Mouse (Mus musculus) hindbrain, embryonic 14.5 days (tissue): ENCODE measurements around the gene Rasl11b. TPM values are rescaled to one million over a fixed set of nuclear protein-coding genes. Genes with fewer than 3 reads are reported as not detected.

ENCODE experiments used
- ATAC-seq: fragments of 200-750 bp; cut with Nextera tagmentation; 2 replicates; pipeline ENCODE4 v1.8.0; 2017; ENCODE audit warnings: moderate number of reproducible peaks, mild to moderate bottlenecking, moderate TSS enrichment, moderate library complexity; ENCODE audit not compliant: low FRiP score
- DNase-seq: peaks from one replicate; pipeline ENCODE4 v3.0.0-alpha.2; 2015; ENCODE audit warnings: low spot score
- H3K27ac ChIP-seq: fragments of 300-500 bp; sonication (generic); 2 replicates; pipeline ENCODE4 v1.5.1; 2014; ENCODE audit warnings: mild to moderate bottlenecking, moderate library complexity
- H3K27me3 ChIP-seq: fragments of 300-500 bp; sonication (generic); 2 replicates; pipeline ENCODE4 v1.6.1; 2014; ENCODE audit warnings: mild to moderate bottlenecking, low read length, mixed read lengths; ENCODE audit not compliant: control insufficient read depth, insufficient read depth
- H3K36me3 ChIP-seq: fragments of 300-500 bp; sonication (generic); replicated peaks from 2 replicates; pipeline ENCODE4 v1.6.1; 2014; ENCODE audit not compliant: control insufficient read depth, insufficient read depth
- H3K4me1 ChIP-seq: fragments of 300-500 bp; sonication (generic); replicated peaks from 2 replicates; pipeline ENCODE4 v1.6.1; 2014; ENCODE audit warnings: antibody characterized with exemption, low read length, mixed read lengths; ENCODE audit not compliant: control insufficient read depth, insufficient read depth
- H3K4me2 ChIP-seq: fragments of 300-500 bp; sonication (generic); replicated peaks from 2 replicates; pipeline ENCODE4 v1.6.1; 2014; ENCODE audit warnings: mild to moderate bottlenecking, moderate library complexity
- H3K4me3 ChIP-seq: fragments of 300-500 bp; sonication (generic); replicated peaks from 2 replicates; pipeline ENCODE4 v1.5.1; 2014; ENCODE audit warnings: mild to moderate bottlenecking, low read length
- H3K9ac ChIP-seq: fragments of 300-500 bp; sonication (generic); 2 replicates; pipeline ENCODE4 v1.6.1; 2014
- H3K9me3 ChIP-seq: fragments of 300-500 bp; sonication (generic); 2 replicates; pipeline ENCODE4 v1.6.1; 2016; ENCODE audit warnings: low read length; ENCODE audit not compliant: control insufficient read depth
- WGBS: fragments of 180-500 bp; shearing (Covaris S2); extraction: QIAGEN DNeasy Blood & Tissue Kit; methylation state at CpG from one replicate; pipeline ENCODE4 v1.1.7; 2014; 5-methylcytosine and 5-hydroxymethylcytosine counted together
- polyA plus RNA-seq: library from polyadenylated mRNA; unstranded; fragments of >200 nt; fragmentation: Nextera tagmentation; extraction: Ambion mirVana; gene quantifications from 2 replicates; pipeline ENCODE4 v1.2.1, GENCODE M21; 2014

Gene Rasl11b
- polyA plus RNA-seq, 1 experiment from 2014 or later, result 15.4 TPM

DNA sequence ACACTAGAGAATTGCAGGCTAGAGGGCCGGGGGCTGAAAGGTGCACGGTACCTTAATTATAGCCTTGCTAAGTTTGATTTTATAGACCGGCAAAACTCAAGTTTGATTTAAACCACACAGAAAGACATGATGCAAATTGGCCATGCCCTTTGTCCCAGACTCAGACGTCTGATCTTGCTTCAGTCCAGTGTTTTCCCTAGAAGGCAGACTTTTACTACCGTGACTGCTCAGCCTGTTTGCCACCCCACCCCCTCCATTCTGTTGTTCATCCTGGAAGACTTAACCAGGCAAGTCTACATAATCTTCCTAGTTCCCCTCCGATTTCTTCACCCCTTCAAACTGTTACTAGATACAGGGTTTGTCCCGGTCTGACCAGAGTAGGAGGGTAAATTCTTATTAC lies 1.5 kb upstream of the Rasl11b start:
- peaks cover 3% of the 10 kb centered on the region; the same call in 1 of the 2 replicates for H3K27me3 ChIP-seq
- no peaks in the 10 kb centered on the region for H3K9me3 ChIP-seq
- ATAC-seq (no peak), DNase-seq (no peak)
- H3K36me3 ChIP-seq, result no peaks in the 10 kb centered on the region
- no peak overlapping the region for H3K27ac ChIP-seq
- no peak overlapping the region for H3K4me3 ChIP-seq
- H3K9ac ChIP-seq, result no peak overlapping the region
- WGBS, result 47% methylated on average over 7 of the region's 7 CpGs
- peaks cover 19% of the 10 kb centered on the region; the same call in 1 of the 2 replicates for H3K4me1 ChIP-seq
- H3K4me2 ChIP-seq, result no peak overlapping the region

DNA sequence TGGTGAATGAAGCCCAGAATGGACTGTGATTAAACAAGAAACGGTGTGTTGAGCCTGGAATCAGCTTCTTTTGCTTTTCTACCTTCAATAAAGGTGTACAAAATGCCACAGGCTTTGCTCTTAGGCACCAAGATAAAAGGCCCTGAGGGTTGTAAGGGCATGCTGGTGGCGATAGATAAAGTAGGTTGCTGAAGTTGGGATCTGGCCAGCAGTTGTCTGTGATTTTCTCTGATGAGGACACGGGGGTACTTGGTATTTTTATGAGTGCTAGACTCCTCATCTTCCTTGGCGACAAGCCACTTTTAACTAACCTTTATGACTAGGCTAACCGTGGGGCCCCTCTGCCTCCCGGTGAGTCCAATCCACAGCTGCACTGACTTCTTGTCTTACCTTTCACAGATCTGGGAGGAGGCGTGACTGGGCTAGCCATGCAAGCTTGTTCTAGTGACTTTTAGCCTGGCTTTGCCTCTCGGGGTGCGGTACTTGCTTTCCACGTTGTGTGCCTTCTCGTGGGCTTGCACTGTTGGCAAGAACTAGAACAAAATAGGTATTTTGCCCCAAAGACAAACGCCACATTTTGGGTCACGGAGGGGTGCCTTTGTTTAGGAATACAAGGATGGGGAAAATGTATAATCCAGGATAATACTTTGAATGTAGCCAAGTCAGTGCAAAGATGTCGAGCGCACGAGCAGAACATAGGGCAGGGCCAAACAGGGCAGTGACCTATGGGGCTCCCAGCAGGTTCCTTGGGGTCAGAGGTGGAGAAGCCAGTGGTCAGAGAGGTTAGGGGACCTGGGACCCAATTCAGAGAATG lies 852 bp upstream of the Rasl11b start:
- Histone ChIP-seq H3K27me3 (peaks cover 3% of the 10 kb centered on the region; the same call in 1 of the 2 replicates), H3K9ac (peak overlapping the region; percentile 67), H3K4me3 (peak overlapping the region; percentile 59), H3K36me3 (no peaks in the 10 kb centered on the region), H3K27ac (no peak overlapping the region), H3K4me1 (peaks cover 19% of the 10 kb centered on the region; the same call in 1 of the 2 replicates), H3K4me2 (peak overlapping the region; percentile 77), H3K9me3 (no peaks in the 10 kb centered on the region)
- ATAC-seq (peak; percentile 3; the same call in 1 of the 2 replicates), DNase-seq (no peak)
- WGBS, result 26% methylated on average over 16 of the region's 16 CpGs

GRCm38 (mm10) chr5:74195614-74196306 lies 674 bp downstream of the Rasl11b start:
- Histone ChIP-seq H3K9ac (peak overlapping the region; percentile 67), H3K4me2 (peak overlapping the region; percentile 77), H3K36me3 (no peaks in the 10 kb centered on the region), H3K9me3 (no peaks in the 10 kb centered on the region), H3K4me3 (peak overlapping the region; percentile 59), H3K4me1 (peaks cover 19% of the 10 kb centered on the region; the same call in 1 of the 2 replicates), H3K27me3 (peaks cover 3% of the 10 kb centered on the region; the same call in 1 of the 2 replicates), H3K27ac (peak overlapping the region; percentile 40; the same call in 1 of the 2 replicates)
- WGBS, result 2% methylated on average over 27 of the region's 27 CpGs
- ATAC-seq, result 0 out of 2 replicates have a peak, but pooled peaks have one; percentile 9
- DNase-seq, result no peak

DNA sequence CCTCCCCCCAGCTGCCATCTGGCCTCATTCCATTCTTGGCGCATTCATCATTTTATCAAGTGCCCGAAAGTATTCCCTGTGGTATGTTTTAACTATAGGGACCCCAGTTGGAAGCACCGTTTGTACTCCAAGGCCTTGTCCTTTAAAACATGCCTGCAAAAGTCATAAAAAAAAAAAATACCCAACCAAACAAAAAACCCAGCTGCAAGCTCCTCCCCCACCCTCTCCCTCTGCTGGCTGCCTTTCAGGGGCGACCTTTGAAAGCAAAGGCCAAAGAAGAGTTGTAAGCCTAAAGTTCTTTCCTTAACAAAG lies 1.2 kb downstream of the Rasl11b start:
- peaks cover 19% of the 10 kb centered on the region; the same call in 1 of the 2 replicates for H3K4me1 ChIP-seq
- no peak overlapping the region for H3K9ac ChIP-seq
- peaks cover 3% of the 10 kb centered on the region; the same call in 1 of the 2 replicates for H3K27me3 ChIP-seq
- ATAC-seq (no peak), DNase-seq (no peak)
- H3K27ac ChIP-seq, result no peak overlapping the region
- H3K36me3 ChIP-seq, result no peaks in the 10 kb centered on the region
- H3K9me3 ChIP-seq, result no peaks in the 10 kb centered on the region
- H3K4me2 ChIP-seq, result peak overlapping the region; percentile 77
- 3% methylated on average over 4 of the region's 4 CpGs for WGBS
- H3K4me3 ChIP-seq, result peak overlapping the region; percentile 59

- no peaks in the 10 kb centered on the region for H3K9me3 ChIP-seq
- ATAC-seq (no peak), DNase-seq (no peak)
- no peaks in the 10 kb centered on the region for H3K36me3 ChIP-seq
- peak overlapping the region; percentile 77 for H3K4me2 ChIP-seq
- H3K27ac ChIP-seq, result peak overlapping the region; percentile 30; the same call in 1 of the 2 replicates
- 65% methylated on average over 22 of the region's 22 CpGs for WGBS
- peaks cover 2% of the 10 kb centered on the region; the same call in 1 of the 2 replicates for H3K27me3 ChIP-seq
- H3K4me3 ChIP-seq, result no peak overlapping the region; the same call in 1 of the 2 replicates
- no peak overlapping the region for H3K9ac ChIP-seq
- H3K4me1 ChIP-seq, result peaks cover 23% of the 10 kb centered on the region; the same call in 1 of the 2 replicates
These were observed 2.6 kb downstream of the Rasl11b start for GRCm38 (mm10) chr5:74197541-74198330.

DNA sequence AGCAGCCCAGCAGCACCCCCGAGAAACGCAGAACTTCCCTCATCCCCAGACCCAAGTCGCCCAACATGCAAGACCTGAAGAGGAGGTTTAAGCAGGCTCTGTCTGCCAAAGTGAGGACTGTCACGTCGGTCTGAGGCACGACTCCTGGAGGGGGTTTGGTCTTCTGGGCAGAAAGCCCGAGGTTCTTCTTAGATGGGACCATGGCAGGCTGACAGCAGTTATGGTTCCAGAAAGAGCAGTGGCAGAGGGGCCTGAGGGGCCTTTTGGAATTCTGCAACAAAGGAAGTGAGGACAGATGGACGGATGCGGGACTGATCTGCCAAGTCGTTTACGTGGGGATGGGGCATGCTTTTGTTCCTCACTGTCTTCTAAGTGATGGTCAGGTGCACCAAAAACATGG lies 3.4 kb downstream of the Rasl11b start:
- Histone ChIP-seq H3K36me3 (no peaks in the 10 kb centered on the region), H3K4me1 (peaks cover 23% of the 10 kb centered on the region; the same call in 1 of the 2 replicates), H3K9ac (no peak overlapping the region), H3K4me2 (peak overlapping the region; percentile 18; the same call in 1 of the 2 replicates), H3K4me3 (no peak overlapping the region), H3K27ac (no peak overlapping the region), H3K27me3 (no peaks in the 10 kb centered on the region; the same call in 1 of the 2 replicates), H3K9me3 (no peaks in the 10 kb centered on the region)
- DNase-seq (no peak), ATAC-seq (no peak)
- WGBS, result 68% methylated on average over 11 of the region's 11 CpGs

DNA sequence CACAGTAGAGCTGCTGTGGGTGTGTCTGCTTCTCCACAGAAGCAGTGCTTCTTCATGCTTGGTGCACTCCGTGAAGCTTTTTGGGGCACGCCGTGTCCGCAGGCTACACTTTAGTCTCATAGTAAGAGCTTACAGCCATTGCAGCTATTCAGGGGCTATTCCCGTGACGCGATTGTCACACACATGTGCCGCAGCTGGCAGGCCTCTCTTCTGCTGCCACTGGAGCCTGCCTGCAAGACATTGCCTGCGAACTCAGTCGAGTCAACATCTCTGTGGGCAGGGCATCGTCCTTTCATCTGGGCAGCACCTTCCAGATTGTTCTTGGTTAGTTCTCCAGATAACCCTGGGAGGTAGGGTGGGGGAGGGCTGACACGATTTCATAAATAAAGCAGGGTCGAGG lies 4.7 kb downstream of the Rasl11b start:
- H3K4me1 ChIP-seq, result peaks cover 17% of the 10 kb centered on the region; the same call in 1 of the 2 replicates
- ATAC-seq (no peak), DNase-seq (no peak)
- H3K9ac ChIP-seq, result no peak overlapping the region
- H3K36me3 ChIP-seq, result no peaks in the 10 kb centered on the region
- no peak overlapping the region for H3K27ac ChIP-seq
- WGBS, result 81% methylated on average over 13 of the region's 13 CpGs
- H3K27me3 ChIP-seq, result no peaks in the 10 kb centered on the region
- no peak overlapping the region for H3K4me2 ChIP-seq
- H3K4me3 ChIP-seq, result no peak overlapping the region
- no peaks in the 10 kb centered on the region for H3K9me3 ChIP-seq

DNA sequence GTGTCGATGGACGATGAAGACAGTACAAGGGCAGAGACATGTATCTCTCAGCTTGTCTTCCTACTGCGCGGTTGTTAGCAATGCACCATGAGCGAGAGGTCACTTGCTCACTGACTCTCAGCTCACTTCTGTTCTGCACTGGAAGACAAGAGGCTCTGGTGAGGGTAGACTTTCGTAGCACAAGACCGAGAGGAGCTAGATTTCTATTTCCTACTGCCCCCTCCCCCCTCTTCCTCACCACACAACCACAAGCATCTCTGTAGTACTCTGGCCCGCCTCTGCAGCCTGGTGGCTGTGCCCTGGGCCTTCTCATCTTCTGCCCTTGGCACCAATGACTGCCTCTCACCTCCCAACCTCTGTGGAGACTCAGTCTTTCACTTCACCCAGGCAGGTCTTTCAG lies 5.4 kb downstream of the Rasl11b start:
- Histone ChIP-seq H3K4me1 (peaks cover 17% of the 10 kb centered on the region; the same call in 1 of the 2 replicates), H3K4me2 (no peak overlapping the region), H3K4me3 (no peak overlapping the region), H3K36me3 (no peaks in the 10 kb centered on the region), H3K9me3 (no peaks in the 10 kb centered on the region), H3K27ac (no peak overlapping the region), H3K27me3 (no peaks in the 10 kb centered on the region), H3K9ac (no peak overlapping the region)
- DNase-seq, result no peak
- ATAC-seq, result no peak
- WGBS, result 92% methylated on average over 8 of the region's 8 CpGs
